Mouse (Mus musculus) liver, adult 2 months (tissue): ENCODE measurements around the gene Neurog3.

Experiments
- CTCF ChIP-seq: fragments of 200-500 bp; IDR thresholded peaks from 2 replicates; pipeline ENCODE4 v1.5.1; 2011; ENCODE audit warnings: low read depth, low read length, control low read depth
- POLR2A ChIP-seq: fragments of 200-500 bp; IDR thresholded peaks from 2 replicates; pipeline ENCODE4 v1.6.1; 2011; ENCODE audit warnings: low read length, control low read depth; ENCODE audit not compliant: insufficient read depth; ENCODE audit errors: extremely low read depth

DNA sequence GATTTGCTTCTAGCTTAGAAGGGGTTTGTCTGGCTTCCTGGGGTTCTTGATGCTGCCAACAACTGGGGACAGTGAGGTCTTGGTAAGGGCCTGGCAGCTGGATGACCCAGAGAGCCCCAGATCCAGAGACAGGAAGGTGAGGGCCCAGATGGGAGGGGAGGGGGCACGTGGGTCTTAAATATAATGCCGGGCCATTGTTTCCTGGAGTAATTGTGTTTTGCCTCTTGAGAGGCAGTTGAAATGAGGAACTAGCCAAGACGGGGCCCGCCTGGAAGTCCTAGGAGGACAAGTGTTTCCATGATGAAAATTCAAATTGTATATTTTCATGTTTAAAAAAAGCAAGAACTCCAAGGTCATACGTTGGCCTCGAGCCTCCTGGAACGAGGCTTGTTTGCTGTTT lies 39.0 kb upstream of the Neurog3 start:
- no peak for TF ChIP-seq CTCF
- no peak for TF ChIP-seq POLR2A
